Mouse (Mus musculus): ENCODE results near the gene Cth. TPM values are rescaled to one million over a fixed set of nuclear protein-coding genes. Genes with fewer than 3 reads are reported as not detected.

Gene Cth
- total RNA-seq, 2 experiments from 2014 or later = 2.7 to 4.3 TPM

GRCm38 (mm10) chr3:157912155-157912554, 12.7 kb downstream of the Cth start:
- DNase-seq (ENCODE audit: low spot score) = no peak

- no peak for DNase-seq (ENCODE audit: low spot score)
Measured at GRCm38 (mm10) chr3:157910262-157910661, 14.6 kb downstream of the Cth start.

- no peak for DNase-seq (ENCODE audit: low spot score)
Measured at GRCm38 (mm10) chr3:157908166-157908565, 16.7 kb downstream of the Cth start.

- DNase-seq (ENCODE audit: low spot score) = no peak
Measured at GRCm38 (mm10) chr3:157901721-157902120, 23.2 kb downstream of the Cth start.

- DNase-seq (ENCODE audit: low spot score) = no peak
Measured at GRCm38 (mm10) chr3:157899986-157900385, 24.9 kb downstream of the Cth start.

- no peak for DNase-seq (ENCODE audit: low spot score)
Measured at GRCm38 (mm10) chr3:157897645-157898044, 27.2 kb downstream of the Cth start.

- no peak for DNase-seq (ENCODE audit: low spot score)
Measured at GRCm38 (mm10) chr3:157891819-157892218, 33.1 kb downstream of the Cth start.

- DNase-seq (ENCODE audit: low spot score) = no peak
Measured at GRCm38 (mm10) chr3:157884081-157884643, 40.7 kb downstream of the Cth start.

- DNase-seq (ENCODE audit: low spot score) = no peak
Measured at GRCm38 (mm10) chr3:157883085-157883484, 41.8 kb downstream of the Cth start.

- no peak for DNase-seq (ENCODE audit: low spot score)
Measured at GRCm38 (mm10) chr3:157881992-157882391, 42.9 kb downstream of the Cth start.

GRCm38 (mm10) chr3:157880983-157881382, 43.9 kb downstream of the Cth start:
- DNase-seq (ENCODE audit: low spot score) = no peak

- no peak for DNase-seq (ENCODE audit: low spot score)
Measured at GRCm38 (mm10) chr3:157877847-157878246, 47.0 kb downstream of the Cth start.

- DNase-seq (ENCODE audit: low spot score) = peak; percentile 24
Measured at GRCm38 (mm10) chr3:157876439-157877156, 48.3 kb downstream of the Cth start.

- DNase-seq (ENCODE audit: low spot score) = no peak
Measured at GRCm38 (mm10) chr3:157872897-157873296, 52.0 kb downstream of the Cth start.

- DNase-seq (ENCODE audit: low spot score) = no peak
Measured at GRCm38 (mm10) chr3:157867836-157868235, 57.0 kb downstream of the Cth start.

GRCm38 (mm10) chr3:157866251-157866650, 58.6 kb downstream of the Cth start:
- no peak for DNase-seq (ENCODE audit: low spot score)

- no peak for DNase-seq (ENCODE audit: low spot score)
Measured at GRCm38 (mm10) chr3:157865848-157866247, 59.0 kb downstream of the Cth start.

- DNase-seq (ENCODE audit: low spot score) = no peak
Measured at GRCm38 (mm10) chr3:157865431-157865830, 59.4 kb downstream of the Cth start.

- DNase-seq (ENCODE audit: low spot score) = no peak
Measured at GRCm38 (mm10) chr3:157852806-157853205, 72.1 kb downstream of the Cth start.

- DNase-seq (ENCODE audit: low spot score) = no peak
Measured at GRCm38 (mm10) chr3:157848503-157848902, 76.4 kb downstream of the Cth start.

- no peak for DNase-seq (ENCODE audit: low spot score)
Measured at GRCm38 (mm10) chr3:157847338-157848284, 77.3 kb downstream of the Cth start.
